8 mouse cellular contexts compared by ENCODE assay signal in the genomic region with DNA sequence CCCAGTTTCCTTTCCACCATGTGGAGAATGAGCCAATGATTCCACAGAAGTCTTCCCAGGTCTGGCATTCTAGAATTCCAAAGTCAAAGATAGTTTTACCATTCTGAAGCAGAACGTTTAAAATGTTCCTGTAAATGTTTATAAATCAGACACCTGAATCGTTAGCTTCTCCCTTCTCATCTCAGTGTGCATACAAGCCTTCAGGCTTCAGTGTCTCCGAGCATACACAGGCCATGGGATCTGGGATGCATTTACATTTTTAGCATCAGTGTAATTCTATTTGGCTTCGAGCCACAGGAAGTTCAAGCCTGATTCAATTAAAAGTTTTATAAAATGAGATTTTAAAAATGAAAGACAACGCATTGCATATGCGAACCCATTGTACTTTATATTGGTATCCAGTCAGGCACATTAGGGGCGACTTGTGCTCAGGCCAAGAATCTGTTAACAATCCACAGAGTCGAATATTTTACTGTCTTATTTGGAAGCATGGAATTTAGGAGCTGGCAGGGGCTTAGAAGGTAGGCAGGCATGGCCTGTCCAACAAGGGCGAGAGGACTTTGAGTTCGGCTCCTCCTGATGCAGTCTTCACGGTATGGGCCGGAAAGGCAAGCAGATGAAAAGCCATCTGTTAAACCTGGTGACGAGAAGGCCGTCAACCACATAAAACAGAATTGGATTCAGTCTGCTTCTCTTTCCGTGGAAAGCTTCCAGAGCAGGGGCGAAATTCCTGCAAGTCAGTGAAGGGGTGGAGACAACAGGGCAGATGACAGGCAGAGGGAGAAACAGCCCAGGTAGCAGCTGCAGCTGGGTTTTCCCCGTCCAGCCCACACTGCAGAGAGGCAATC.
DNase-seq lines count a peak whose midpoint lies in the region; ATAC-seq and TF ChIP-seq lines count a peak whose summit lies in the region.

No protein-coding gene starts in this region.

- no peaks in the 10 kb centered on the region for H3K9me3 ChIP-seq in forebrain, embryonic 16.5 days (ENCODE audit: control insufficient read depth, low read length)
- H3K9me3 ChIP-seq in forebrain, embryonic 11.5 days (ENCODE audit: control insufficient read depth, low read length) = no peaks in the 10 kb centered on the region; the same call in 1 of the 2 replicates

- H3K4me2 ChIP-seq in forebrain, embryonic 16.5 days (ENCODE audit: low read length) = no peak overlapping the region
- H3K4me2 ChIP-seq in forebrain, embryonic 11.5 days (ENCODE audit: low read depth, low read length, severe bottlenecking) = no peak overlapping the region

- intact Hi-C loops in left cerebral cortex, postnatal 14 days (cut with DNase I) = loop anchor here (2.0 to 5.0 kb wide), 2 partner anchors 25 to 62 kb away; a partner anchor contains a TSS

- no peak for DNase-seq in forebrain, embryonic 11.5 days (ENCODE audit: low spot score)
- DNase-seq in brain, embryonic 14.5 days (ENCODE audit: low read depth) = peak; percentile 53
- DNase-seq in kidney, adult 2 months = peak; percentile 60
- DNase-seq in left cerebral cortex, postnatal 14 days (ENCODE audit: low spot score in 2 of 2) = peak; percentile 69 to 79
- DNase-seq in adrenal gland, postnatal 25 days = no peak
- DNase-seq in thymus, postnatal 0 days (ENCODE audit: low spot score) = no peak

- no peaks in the 10 kb centered on the region for H3K27me3 ChIP-seq in forebrain, embryonic 16.5 days (replicated peaks; ENCODE audit: control insufficient read depth, insufficient read depth, low read length)
- H3K27me3 ChIP-seq in forebrain, embryonic 11.5 days (ENCODE audit: control insufficient read depth, insufficient read depth, low read length) = no peaks in the 10 kb centered on the region
- H3K27me3 ChIP-seq in kidney, adult 2 months (replicated peaks; ENCODE audit: control insufficient read depth, insufficient read depth, low read length) = no peaks in the 10 kb centered on the region

- WGBS in forebrain, embryonic 16.5 days = 58% methylated on average over 17 of the region's 17 CpGs
- WGBS in forebrain, embryonic 11.5 days = 88% methylated on average over 17 of the region's 17 CpGs
- 41% methylated on average over 17 of the region's 17 CpGs for WGBS in kidney, adult 2 months

- H3K4me1 ChIP-seq in forebrain, embryonic 16.5 days (replicated peaks; ENCODE audit: control insufficient read depth, insufficient read depth, low read length) = peaks cover 20% of the 10 kb centered on the region
- no peaks in the 10 kb centered on the region for H3K4me1 ChIP-seq in forebrain, embryonic 11.5 days (replicated peaks; ENCODE audit: control insufficient read depth, insufficient read depth, low read length)
- H3K4me1 ChIP-seq in kidney, adult 2 months (ENCODE audit: control insufficient read depth, insufficient read depth, low read length) = no peaks in the 10 kb centered on the region

- no peak for TF ChIP-seq POLR2A in brain, embryonic 14.5 days (IDR thresholded peaks at IDR 0.05; ENCODE audit: borderline replicate concordance, extremely low read depth, insufficient read depth, insufficient read length, poor library complexity, severe bottlenecking)
- no peak for TF ChIP-seq POLR2A in kidney, adult 2 months (IDR thresholded peaks at IDR 0.05; ENCODE audit: low read depth, low read length)

- H3K9ac ChIP-seq in forebrain, embryonic 16.5 days (replicated peaks; ENCODE audit: low read depth, low read length) = no peak overlapping the region
- H3K9ac ChIP-seq in forebrain, embryonic 11.5 days (ENCODE audit: low read length) = no peak overlapping the region

- TF ChIP-seq CTCF in brain, embryonic 14.5 days (IDR thresholded peaks at IDR 0.05; ENCODE audit: borderline replicate concordance, extremely low read depth, insufficient read depth, insufficient read length) = no peak
- TF ChIP-seq CTCF in kidney, adult 2 months (conservative IDR thresholded peaks at IDR 0.05; ENCODE audit: insufficient read depth, insufficient read length, low read depth, low read length) = no peak

- ATAC-seq in forebrain, embryonic 16.5 days = peak; percentile 13; the same call in 1 of the 2 replicates
- ATAC-seq in forebrain, embryonic 11.5 days (replicated peaks; ENCODE audit: low FRiP score) = no peak
- ATAC-seq in megakaryocyte-erythroid progenitor cell, adult 5-6 weeks (replicated peaks; ENCODE audit: low FRiP score, low TSS enrichment, poor library complexity, severe bottlenecking) = no peak

- no peaks in the 10 kb centered on the region for H3K36me3 ChIP-seq in forebrain, embryonic 16.5 days (ENCODE audit: control insufficient read depth, insufficient read depth)
- H3K36me3 ChIP-seq in forebrain, embryonic 11.5 days (ENCODE audit: control insufficient read depth, insufficient read depth, low read length) = no peaks in the 10 kb centered on the region
- no peaks in the 10 kb centered on the region for H3K36me3 ChIP-seq in kidney, adult 2 months (ENCODE audit: control insufficient read depth, insufficient read depth, low read length)

- H3K27ac ChIP-seq in forebrain, embryonic 16.5 days (ENCODE audit: low read length) = peak overlapping the region; percentile 80
- no peak overlapping the region for H3K27ac ChIP-seq in forebrain, embryonic 11.5 days (ENCODE audit: low read depth, low read length)
- H3K27ac ChIP-seq in kidney, adult 2 months (ENCODE audit: insufficient read depth, low read depth, low read length) = no peak overlapping the region

- H3K4me3 ChIP-seq in forebrain, embryonic 16.5 days (replicated peaks; ENCODE audit: low read length) = no peak overlapping the region
- H3K4me3 ChIP-seq in forebrain, embryonic 11.5 days (ENCODE audit: low read depth, low read length) = no peak overlapping the region
- H3K4me3 ChIP-seq in kidney, adult 2 months (ENCODE audit: insufficient read depth, low read depth, low read length) = no peak overlapping the region

Comparison
In these comparisons a context has a peak if more than half of its experiments do, and no peak if none do; other contexts are left out.
1. DNase-seq: peak in brain, embryonic 14.5 days (single experiment), kidney, adult 2 months (single experiment) and left cerebral cortex, postnatal 14 days (2 of 2); none in forebrain, embryonic 11.5 days (single experiment), adrenal gland, postnatal 25 days (single experiment) and thymus, postnatal 0 days (single experiment).